Mouse (Mus musculus): Measurements from ENCODE around the gene Epp13.

- no peak; the same call in 1 of the 2 replicates for TF ChIP-seq CTCF (IDR thresholded peaks at IDR 0.05; ENCODE audit: low read depth)
- TF ChIP-seq EP300 (IDR thresholded peaks at IDR 0.05; ENCODE audit: low read depth), result no peak
These were observed 33.6 kb downstream of the Epp13 start, which contains the start of gene Zfp667 for GRCm38 (mm10) chr7:6285842-6286705.

Measured in liver, postnatal 0 days (tissue).